Mouse (Mus musculus): ENCODE data around the gene Lin54. TPM values are rescaled to one million over a fixed set of nuclear protein-coding genes. Genes with fewer than 3 reads are reported as not detected.

Lin54 gene
- total RNA-seq (2022), result 1 to 10 TPM; 4.9 to 8.1 (median 5.5) TPM

DNA sequence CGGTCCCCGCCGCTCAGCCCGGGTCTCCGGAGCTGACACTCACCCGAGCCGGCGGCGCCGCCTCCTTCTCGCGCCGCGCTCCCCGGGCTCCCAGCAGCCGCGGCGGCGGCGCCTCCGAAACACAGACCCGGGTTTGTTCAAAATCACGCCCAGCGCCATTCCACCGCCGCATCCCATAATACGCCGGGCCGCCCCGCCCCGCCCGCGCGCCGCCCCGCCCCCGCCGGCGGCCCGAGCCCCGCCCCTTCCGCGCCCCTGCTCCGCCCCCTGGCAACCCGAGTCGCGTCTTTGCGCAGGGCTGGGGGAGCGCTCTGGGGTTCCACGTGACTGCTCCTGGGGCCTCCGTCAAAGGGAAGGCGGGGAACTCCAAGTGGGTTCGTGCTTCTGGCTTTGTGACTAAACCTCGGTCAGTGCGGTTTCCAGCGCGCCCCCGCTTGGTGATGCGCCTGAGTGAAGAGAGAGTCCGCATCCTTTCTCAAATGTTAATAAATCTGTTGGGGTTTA lies at the start of gene Lin54:
Gene Lin54 (minus strand): TSS at position 182 of the 504 bp plus-strand sequence.
- peak; percentile 69 to 81 for DNase-seq (ENCODE audit: low spot score in 2 of 2)

DNA sequence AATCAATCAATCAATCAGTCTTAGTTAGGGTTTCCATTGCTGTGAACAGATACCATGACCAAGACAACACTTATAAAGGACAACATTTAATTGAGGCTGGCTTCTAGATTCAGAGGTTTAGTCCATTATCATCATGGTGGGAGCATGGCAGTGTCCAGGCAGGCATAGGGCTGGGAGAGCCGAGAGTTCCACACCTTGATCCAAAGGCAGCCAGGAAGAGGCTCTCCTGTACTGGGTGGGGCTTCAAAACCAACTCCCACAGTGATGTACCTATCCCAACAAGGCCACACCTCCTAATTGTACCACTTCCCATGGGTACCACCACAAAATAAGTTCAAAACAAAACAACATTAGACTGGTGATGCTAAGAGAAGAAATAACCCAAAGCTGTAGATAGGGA lies 49.7 kb upstream of the Lin54 start:
- DNase-seq (ENCODE audit: low spot score in 2 of 2), result no peak

DNA sequence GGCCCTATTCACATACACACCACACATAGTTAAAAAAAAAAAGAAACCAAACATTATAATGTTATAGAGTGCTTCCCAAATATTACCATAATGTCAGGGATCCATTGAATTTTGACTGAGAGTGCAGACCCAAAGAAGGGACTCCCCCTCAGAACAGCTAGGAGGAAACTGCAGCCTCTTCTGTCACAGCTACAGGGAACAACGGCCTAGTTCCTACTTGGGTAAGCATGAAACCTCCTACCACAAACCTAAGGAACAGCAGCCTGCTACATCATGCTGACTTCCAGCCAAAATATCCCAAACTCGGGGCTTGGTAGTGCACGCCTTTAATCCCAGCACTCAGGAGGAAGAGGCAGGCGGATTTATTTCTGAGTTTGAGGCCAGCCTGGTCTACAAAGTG lies 48.9 kb upstream of the Lin54 start:
- DNase-seq (ENCODE audit: low spot score in 2 of 2), result no peak

DNA sequence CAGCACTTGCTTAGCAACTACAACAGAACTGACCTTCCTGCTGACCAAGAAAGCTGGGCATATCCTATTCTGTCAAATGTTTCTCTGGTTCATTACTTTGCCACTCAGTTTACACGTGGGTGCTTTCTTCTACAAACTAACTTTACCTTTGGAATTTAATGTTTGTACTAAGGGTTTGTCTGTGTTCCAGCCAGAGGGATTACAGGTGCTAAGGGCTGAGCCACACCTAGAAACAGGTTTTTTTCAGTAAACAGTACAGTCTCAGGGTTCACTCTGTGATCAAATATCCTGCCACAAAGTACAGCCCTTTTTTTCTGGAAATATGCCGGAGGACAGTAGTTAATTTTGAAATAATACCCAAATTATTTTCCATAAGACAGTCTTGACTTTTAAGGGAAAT lies 47.8 kb upstream of the Lin54 start:
- DNase-seq (ENCODE audit: low spot score in 2 of 2), result no peak

DNA sequence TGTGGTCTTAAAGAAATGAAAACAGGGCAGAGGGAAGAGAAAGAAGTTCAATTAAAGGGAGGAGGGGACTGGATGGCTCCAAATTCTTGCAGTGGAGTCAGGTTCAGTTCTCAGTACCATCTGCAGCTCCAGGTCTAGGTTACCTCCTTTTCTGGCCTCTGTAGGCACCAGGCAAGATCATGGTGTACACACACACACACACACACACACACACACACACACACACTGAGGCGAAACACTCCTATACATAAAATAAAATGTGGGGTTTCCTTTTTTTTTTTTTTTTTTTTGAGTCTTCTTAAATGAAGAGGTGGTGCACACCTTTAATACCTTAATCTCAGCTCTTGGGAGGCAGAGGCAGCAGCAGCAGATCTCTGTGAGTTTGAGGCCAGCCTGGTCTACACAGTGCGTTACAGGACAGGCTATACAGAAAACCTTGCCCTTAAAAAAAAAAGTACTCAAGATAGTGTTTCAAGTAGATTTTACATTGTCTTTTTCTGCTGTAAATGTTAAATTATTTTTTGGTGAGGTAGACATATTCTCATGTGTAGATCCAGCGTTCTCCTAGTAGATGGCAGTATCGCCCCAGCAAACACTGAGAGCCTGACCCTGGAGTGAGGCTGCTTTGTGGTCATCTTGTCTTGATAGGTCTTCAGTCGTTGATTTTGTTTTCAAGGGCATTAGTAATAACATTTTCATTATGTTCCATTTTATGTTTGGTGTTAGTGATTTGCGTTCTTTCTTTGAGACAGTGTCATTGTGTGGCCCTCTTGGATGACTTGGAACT lies 46.0 kb upstream of the Lin54 start:
- no peak for DNase-seq (ENCODE audit: low spot score in 2 of 2)

DNA sequence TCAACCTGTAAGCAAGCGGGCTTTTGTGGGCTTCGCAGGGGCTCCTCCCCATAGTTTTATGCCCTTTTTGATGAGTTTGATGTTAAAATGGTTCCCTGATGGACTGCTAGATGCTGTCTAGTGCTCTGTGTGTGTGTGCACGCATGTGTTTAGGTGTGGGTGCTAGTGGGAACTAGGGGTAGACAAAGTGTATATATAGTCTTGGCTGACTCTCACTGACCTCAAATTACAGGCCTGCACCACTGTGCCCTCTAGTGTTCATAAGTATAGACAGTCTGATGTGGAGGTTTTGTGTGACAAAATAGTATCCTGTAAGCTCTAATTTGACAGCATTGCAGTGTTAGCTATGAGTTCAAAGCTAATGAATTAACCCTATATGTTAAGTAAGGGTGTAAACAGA lies 36.2 kb upstream of the Lin54 start:
- no peak for DNase-seq (ENCODE audit: low spot score in 2 of 2)

DNA sequence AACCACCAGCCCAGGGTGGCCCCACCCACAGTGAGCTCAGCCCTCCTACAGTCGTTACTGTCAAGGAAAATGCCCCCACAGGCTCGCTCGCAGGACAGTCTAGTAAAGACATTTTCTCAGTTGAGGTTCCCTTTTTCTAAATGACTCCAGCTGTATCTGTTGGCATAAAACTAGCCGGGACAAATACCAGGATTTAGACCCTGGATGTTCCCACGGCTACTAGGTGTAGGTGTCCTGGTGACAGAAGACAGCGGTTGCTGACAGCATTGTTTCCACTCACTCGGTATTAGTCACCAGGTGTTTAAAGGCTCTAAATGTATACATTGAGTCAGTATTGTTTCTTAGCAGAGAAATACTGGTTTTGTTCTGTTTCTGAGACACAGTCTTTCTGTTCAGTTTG lies 35.4 kb upstream of the Lin54 start:
- no peak for DNase-seq (ENCODE audit: low spot score in 2 of 2)

DNA sequence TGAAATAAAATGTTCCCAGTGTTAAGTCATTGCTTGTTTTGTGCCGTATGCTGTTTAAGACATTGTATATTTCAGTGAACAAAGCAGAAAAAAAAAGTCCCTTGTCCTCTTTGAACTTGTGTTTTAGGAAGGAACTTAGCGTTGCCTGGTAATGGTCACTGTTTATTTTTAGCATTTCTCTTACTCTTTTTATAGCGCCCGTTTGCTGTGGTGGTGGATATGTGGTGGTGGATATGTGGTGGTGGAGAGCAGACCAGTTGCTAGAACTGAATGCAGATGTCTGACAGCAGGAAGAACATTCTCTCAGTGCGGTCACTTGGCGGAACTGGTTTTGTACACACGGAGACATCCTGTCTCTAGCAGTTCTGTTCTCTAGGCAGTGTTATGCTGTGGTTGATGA lies 25.7 kb upstream of the Lin54 start:
- DNase-seq (ENCODE audit: low spot score in 2 of 2), result no peak

DNA sequence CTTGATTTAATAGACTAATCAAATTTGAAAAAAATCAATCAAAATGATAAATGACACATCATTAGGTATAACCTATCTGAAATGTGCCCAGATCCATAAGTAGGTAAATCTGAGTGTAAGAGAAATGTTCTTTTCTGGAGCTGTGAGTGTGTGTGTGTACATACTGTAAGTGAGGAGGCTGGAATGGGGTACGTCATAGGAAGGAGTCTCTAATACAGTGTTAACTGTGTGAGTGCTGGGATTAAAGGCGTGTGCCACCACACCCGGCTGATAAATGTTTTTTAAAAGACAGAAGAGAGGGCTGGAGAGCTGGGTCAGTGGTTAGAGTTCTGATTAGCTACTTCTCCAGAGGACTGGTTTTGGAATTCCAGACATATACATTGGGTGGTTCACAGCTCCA lies 25.2 kb upstream of the Lin54 start:
- no peak for DNase-seq (ENCODE audit: low spot score in 2 of 2)

DNA sequence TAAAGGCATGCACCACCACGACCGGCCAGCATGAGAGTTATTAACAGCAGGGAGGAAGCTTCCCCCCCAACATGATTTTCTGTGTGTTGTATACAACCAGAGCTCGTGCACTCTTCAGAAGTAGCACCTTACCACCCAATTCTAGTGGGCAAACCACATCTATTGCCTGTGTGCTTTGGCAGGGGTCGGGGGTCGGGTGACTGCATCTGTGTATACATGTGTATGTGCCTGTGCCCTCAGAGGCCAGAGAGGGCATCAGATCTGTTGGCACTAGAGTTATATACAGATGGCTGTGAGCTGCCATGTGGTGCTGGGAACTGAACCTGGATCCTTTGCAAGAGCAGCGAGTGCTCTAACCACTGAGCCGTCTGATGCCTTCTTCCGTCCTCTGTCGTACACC lies 24.5 kb upstream of the Lin54 start:
- no peak for DNase-seq (ENCODE audit: low spot score in 2 of 2)

DNA sequence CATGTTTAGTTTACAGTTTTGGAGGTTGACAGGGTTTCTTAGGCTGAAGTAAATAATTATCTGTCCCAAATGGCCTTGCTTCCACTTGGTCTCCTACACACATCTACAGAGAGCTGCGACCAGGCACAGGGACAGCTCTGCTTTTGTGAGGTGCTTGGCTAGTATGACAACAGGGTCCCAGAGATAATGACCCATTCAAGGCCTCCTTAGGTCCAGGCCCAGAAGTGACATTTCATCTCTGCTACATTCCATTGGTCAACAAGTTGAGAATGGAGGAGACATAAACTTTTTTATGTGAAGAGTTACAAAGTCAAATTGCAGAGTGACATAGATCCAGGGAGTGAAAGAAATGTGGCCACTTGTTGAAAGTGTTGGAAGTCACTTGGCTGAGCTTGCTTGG lies 22.9 kb upstream of the Lin54 start:
- DNase-seq (ENCODE audit: low spot score in 2 of 2), result no peak

DNA sequence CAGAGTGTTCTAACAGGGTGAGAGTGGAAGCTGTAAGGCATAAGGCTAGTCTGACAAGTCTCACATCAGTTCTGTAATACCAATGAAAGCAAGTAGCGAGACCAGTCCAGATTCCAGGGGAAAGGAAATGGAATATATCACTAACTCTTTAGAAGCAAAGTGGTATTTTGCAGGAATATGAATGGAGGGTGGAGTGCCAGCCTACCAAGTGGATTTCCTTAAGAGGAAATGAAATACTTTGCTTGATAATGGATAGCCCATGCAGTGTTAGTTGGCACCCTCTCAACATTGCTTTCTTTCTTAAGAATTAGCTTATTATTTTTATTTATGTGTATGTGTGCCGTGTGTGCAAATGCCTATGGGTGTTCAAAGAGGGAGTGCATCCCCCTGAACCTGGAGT lies 19.8 kb upstream of the Lin54 start:
- DNase-seq (ENCODE audit: low spot score in 2 of 2), result no peak

DNA sequence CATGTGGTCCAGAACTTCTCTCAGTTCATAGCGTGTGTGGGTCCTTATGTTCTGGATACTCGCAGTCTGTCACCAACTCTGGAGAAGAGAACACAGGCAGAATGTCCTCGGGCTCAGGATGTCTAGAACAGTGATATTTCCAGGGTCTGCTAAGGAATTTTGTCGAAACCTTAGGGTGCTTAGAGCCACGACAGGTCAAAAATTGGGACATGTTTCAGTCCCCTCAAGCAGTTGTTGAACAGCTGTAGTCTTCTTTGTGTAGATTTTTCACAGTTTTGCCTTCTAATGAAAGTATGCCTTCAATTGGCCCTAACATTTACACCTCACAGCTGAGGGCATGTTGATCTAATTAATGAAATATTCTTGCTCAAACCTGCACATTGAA lies 18.6 kb upstream of the Lin54 start:
- no peak for DNase-seq (ENCODE audit: low spot score in 2 of 2)

DNA sequence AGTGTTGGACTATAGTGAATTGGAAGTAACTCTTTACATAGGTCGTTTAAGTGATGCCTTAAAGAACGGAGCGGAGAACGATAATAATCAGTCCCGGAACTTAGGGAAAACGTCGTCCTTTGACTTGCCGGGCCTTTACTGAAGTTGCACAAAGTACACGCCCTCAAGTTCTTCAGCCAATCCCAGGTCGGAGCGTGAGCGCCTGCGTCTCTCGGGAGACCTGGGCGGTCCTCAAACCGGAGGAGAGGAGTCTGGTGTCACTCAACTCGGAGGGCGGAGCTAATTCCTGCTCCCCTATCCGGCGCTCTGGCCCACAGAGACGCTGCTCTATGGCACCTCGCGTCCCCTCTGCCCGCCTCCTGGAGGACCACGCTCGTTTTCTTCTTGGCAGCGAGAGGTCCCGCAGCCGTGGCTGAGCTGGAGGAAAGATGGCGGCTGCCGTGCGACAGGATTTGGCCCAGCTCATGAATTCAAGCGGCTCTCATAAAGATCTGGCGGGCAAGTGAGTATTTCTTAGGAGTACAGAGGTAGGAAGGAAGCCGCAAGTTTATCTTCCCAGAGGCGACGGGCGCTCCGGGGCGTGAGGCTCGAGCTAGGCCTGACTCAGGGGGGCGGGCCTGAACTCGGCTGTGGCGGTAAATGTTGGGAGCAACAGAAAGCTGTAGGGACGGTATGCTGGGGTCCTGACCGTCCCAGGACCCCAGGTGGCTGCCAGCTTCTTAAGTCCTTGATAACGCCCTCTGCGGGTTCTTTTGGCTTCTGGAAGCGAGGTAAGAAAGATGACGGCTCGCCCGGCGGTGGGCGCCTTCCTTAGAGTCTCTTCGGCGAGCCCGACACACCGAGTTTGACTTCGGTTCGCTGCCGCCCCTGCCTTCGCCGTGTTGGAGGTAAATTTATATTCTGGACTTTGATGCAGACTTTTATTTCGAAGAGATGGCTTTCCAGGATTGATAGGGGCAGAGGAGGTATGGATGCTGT lies 17.9 kb upstream of the Lin54 start, which contains the start of gene Cops4:
Gene Cops4 (plus strand): TSS at position 261 of the 978 bp plus-strand sequence.
- DNase-seq (ENCODE audit: low spot score in 2 of 2), result peak; percentile 94 to 98

DNA sequence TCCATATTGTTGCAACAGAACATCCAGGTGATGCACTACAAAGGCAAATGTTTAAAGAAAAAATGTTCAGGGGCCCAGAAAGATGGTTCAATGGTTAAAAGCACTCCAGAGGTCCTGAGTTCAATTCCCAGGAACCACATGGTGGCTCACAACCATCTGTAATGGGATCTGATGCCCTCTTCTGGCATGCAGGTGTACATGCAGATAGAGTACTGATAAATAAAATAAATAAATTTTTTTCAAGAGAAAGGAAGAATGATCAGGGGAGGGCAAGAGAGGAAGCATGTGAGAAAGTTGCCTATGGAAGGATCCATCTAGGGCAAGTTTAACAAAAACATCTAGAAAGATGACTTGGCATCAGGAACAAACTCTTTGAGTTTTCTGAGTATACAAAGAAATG lies 12.1 kb upstream of the Lin54 start:
- DNase-seq (ENCODE audit: low spot score in 2 of 2), result no peak

DNA sequence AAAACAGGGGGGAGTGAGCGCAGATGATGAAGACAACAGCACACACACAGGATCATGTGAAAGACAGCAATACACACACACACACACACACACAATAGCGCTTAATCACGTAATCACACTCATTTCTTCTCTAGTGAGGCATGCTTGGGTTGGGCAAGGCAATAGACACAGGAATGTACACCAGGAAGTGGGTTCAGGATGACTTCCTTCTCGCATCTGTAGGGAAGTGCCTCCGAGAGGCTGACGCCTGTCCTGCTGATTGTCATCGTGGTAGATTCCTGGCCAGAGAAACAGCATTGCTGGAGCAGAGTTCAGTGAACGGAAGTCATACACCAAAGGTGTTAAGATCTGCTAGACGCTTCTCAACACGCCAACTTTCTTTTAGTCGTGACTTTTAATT lies 8.8 kb upstream of the Lin54 start:
- no peak for DNase-seq (ENCODE audit: low spot score in 2 of 2)

DNA sequence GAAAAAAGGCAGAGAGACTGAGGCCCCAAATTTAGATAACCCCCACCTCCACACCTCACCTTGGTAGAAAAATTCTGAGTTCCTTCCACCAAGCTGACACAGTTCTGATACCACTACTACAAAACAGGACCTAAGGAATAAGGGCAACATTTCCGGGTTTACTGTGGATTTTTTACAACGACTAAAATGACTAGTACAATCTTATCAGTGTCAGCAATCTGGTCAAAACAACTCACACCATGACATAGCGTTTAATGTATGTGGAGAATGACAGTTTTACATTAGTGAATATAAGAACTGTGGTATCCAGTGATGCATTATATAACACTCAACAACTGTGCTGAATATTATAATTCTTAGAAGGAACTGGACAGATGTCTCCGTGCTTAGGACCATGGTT lies 828 bp upstream of the Lin54 start:
- DNase-seq (ENCODE audit: low spot score in 2 of 2), result no peak

DNA sequence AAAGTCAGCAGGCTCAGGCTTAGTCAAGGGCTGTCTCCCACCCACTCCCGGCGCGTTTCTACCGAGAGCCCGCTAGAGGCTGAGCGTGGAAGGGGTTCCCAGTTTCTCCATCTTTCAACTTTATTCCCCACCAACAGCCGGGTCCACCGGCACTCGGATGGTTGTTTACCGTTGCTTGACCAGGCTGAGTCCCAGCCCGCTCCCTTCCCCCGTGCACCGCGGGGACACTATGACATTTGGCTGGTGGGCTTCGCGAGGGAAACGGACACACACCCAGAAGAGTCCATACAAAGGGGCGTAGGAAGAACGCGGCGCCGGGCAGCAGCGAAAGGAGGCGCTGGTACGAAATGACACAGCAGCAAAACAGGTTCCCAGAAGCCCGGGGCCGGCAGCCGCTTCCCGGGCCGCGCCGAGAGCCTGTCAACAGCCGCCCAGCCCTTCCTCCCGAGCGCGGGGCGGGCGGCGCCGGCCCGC lies 571 bp downstream of the Lin54 start:
- DNase-seq (ENCODE audit: low spot score in 2 of 2), result no peak

DNA sequence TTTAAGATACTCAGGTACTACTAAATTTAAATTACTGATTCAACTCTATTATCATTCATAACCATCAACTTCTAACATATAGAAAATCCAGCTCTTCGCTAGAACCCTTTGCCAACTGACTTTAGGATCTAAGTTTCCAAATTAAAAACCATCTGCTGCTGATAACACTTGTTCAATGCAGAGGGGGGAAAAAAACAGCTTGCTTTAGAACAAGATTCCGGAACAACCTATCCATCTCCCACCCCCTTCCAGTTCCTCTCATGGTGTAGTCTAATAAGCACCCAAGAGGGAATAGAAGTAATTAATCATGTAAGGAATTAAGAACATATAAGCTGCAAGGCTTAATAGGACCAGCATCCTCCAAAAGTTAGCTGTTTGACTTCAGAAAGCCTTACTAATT lies 1.2 kb downstream of the Lin54 start:
- DNase-seq (ENCODE audit: low spot score in 2 of 2), result no peak

DNA sequence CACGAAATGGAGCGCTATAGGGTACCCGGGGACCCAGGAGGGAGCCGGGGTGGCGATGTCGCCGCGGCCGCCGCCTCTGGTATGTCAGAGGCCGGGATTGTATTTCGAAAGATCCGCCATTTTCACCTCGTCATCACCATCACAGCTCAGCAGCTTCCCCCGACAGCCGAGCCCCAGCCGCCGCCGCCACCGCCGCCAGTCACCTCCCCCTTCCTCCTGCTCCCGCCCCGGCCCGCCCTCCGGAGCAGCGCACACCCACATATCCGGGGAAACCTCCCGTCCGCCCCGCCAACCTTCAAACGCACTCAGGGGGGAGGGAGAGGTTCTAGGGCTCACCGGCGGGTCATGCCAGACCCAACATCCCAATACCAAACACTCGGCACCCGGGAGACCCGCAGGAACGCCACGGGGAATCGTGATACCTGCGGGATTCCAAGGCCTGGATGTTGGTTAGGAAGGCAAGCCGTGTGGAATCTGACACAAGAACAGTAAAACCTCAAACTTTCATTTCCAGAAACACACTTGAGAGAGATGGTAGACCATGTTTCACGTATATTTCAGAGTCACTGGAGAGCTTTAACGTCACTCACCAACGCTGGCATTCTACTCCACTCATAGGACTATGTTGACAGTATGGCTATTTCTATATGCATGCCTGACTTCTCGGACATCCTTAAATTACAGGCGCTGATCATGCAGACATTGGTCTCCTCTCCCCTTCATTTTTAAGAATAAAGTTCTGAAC lies 1.8 kb downstream of the Lin54 start:
- peak; percentile 26 to 67 for DNase-seq (ENCODE audit: low spot score in 2 of 2)

DNA sequence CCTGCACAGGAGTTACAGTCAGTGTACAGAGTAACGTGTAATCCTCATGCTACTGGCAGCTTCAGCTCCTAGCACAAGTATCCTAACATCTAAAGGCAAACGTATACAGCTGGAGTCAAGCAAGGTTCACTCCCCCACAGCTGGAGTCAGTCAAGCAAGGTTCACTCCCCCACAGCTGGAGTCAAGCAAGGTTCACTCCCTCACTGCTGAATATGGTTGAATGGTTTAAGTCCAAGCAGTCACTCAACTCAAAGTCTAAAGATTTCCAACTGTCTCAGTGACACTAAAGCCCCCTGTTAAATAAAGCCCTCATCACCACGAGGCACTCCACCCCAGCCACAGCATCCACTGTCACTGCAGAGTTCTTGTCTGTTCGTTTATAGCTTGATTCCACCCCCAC lies 8.7 kb downstream of the Lin54 start:
- no peak for DNase-seq (ENCODE audit: low spot score in 2 of 2)
